Mouse (Mus musculus): ENCODE measurements around the gene Secisbp2. TPM values are rescaled to one million over a fixed set of nuclear protein-coding genes. Genes with fewer than 3 reads are reported as not detected.
A peak's percentile ranks its signal among the peaks of the same experiment; 100 is the strongest.

Gene Secisbp2
- 28.9 and 34.4 TPM in 2 replicates for polyA plus RNA-seq (2016; fragmentation: Nextera tagmentation; extraction: Ambion mirVana)

- peaks cover 32% of the 10 kb centered on the region for H3K36me3 ChIP-seq
- H3K9ac ChIP-seq, result peak within 1 kb of the TSS; percentile 74
- peak within 1 kb of the TSS; percentile 69 for H3K4me2 ChIP-seq (replicated peaks)
- WGBS, result under 1% methylated on average over 69 of the region's 69 CpGs
- H3K4me3 ChIP-seq, result peak within 1 kb of the TSS; percentile 71
- ATAC-seq (ENCODE audit: low FRiP score), result peak; percentile 97
- H3K4me1 ChIP-seq, result peaks cover 18% of the 10 kb centered on the region
- no peaks in the 10 kb centered on the region for H3K9me3 ChIP-seq (replicated peaks)
- no peaks in the 10 kb centered on the region for H3K27me3 ChIP-seq
- peak within 1 kb of the TSS; percentile 89 for H3K27ac ChIP-seq
Measured at GRCm38 (mm10) chr13:51651408-51652064, at the start of gene Secisbp2. Gene Secisbp2, plus strand, starts transcription at chr13:51651697.

GRCm38 (mm10) chr13:51602764-51603163 is 48.7 kb upstream of the Secisbp2 start:
- Histone ChIP-seq H3K4me3 (no peak overlapping the region), H3K27ac (no peak overlapping the region), H3K9ac (no peak overlapping the region), H3K27me3 (no peaks in the 10 kb centered on the region), H3K9me3 (replicated peaks) (no peaks in the 10 kb centered on the region), H3K4me1 (peaks cover 7% of the 10 kb centered on the region), H3K36me3 (no peaks in the 10 kb centered on the region), H3K4me2 (replicated peaks) (peak overlapping the region; percentile 39)
- 70% methylated on average over 8 of the region's 8 CpGs for WGBS
- ATAC-seq (ENCODE audit: low FRiP score), result 0 out of 2 replicates have a peak, but pooled peaks have one; percentile 26

GRCm38 (mm10) chr13:51603221-51603893 is 48.1 kb upstream of the Secisbp2 start:
- H3K9ac ChIP-seq, result no peak overlapping the region
- H3K9me3 ChIP-seq (replicated peaks), result no peaks in the 10 kb centered on the region
- H3K27ac ChIP-seq, result no peak overlapping the region
- peak overlapping the region; percentile 39 for H3K4me2 ChIP-seq (replicated peaks)
- ATAC-seq (ENCODE audit: low FRiP score), result peak; percentile 84
- H3K36me3 ChIP-seq, result no peaks in the 10 kb centered on the region
- H3K4me3 ChIP-seq, result no peak overlapping the region
- H3K27me3 ChIP-seq, result no peaks in the 10 kb centered on the region
- WGBS, result 27% methylated on average over 16 of the region's 16 CpGs
- H3K4me1 ChIP-seq, result peaks cover 7% of the 10 kb centered on the region

- no peak overlapping the region for H3K27ac ChIP-seq
- no peaks in the 10 kb centered on the region for H3K9me3 ChIP-seq (replicated peaks)
- H3K9ac ChIP-seq, result no peak overlapping the region
- no peak overlapping the region for H3K4me3 ChIP-seq
- H3K4me1 ChIP-seq, result peaks cover 7% of the 10 kb centered on the region
- peak; percentile 59 for ATAC-seq (ENCODE audit: low FRiP score)
- 42% methylated on average over 4 of the region's 4 CpGs for WGBS
- H3K27me3 ChIP-seq, result no peaks in the 10 kb centered on the region
- no peaks in the 10 kb centered on the region for H3K36me3 ChIP-seq
- peak overlapping the region; percentile 39 for H3K4me2 ChIP-seq (replicated peaks)
Measured at GRCm38 (mm10) chr13:51603894-51604244, 47.6 kb upstream of the Secisbp2 start.

- H3K4me1 ChIP-seq, result peaks cover 2% of the 10 kb centered on the region; the same call in 1 of the 2 replicates
- no peaks in the 10 kb centered on the region for H3K36me3 ChIP-seq
- H3K27ac ChIP-seq, result no peak overlapping the region
- 95% methylated on average over 7 of the region's 7 CpGs for WGBS
- no peak overlapping the region for H3K4me3 ChIP-seq
- H3K9me3 ChIP-seq (replicated peaks), result no peaks in the 10 kb centered on the region
- H3K9ac ChIP-seq, result no peak overlapping the region
- H3K27me3 ChIP-seq, result no peaks in the 10 kb centered on the region
- no peak overlapping the region for H3K4me2 ChIP-seq (replicated peaks)
- no peak for ATAC-seq (ENCODE audit: low FRiP score)
Measured at GRCm38 (mm10) chr13:51609231-51609630, 42.3 kb upstream of the Secisbp2 start.

- H3K4me3 ChIP-seq, result no peak overlapping the region
- ATAC-seq (ENCODE audit: low FRiP score), result no peak
- 31% methylated on average over 9 of the region's 9 CpGs for WGBS
- no peaks in the 10 kb centered on the region; the same call in 1 of the 2 replicates for H3K27me3 ChIP-seq
- no peaks in the 10 kb centered on the region for H3K36me3 ChIP-seq
- no peak overlapping the region for H3K4me2 ChIP-seq (replicated peaks)
- no peaks in the 10 kb centered on the region for H3K9me3 ChIP-seq (replicated peaks)
- peaks cover 3% of the 10 kb centered on the region; the same call in 1 of the 2 replicates for H3K4me1 ChIP-seq
- H3K9ac ChIP-seq, result no peak overlapping the region
- no peak overlapping the region for H3K27ac ChIP-seq
Measured at GRCm38 (mm10) chr13:51611060-51611459, 40.4 kb upstream of the Secisbp2 start.

- 51% methylated on average over 5 of the region's 5 CpGs for WGBS
- Histone ChIP-seq H3K27ac (no peak overlapping the region), H3K9ac (no peak overlapping the region), H3K9me3 (replicated peaks) (no peaks in the 10 kb centered on the region), H3K4me2 (replicated peaks) (no peak overlapping the region), H3K4me3 (no peak overlapping the region), H3K36me3 (no peaks in the 10 kb centered on the region), H3K4me1 (peaks cover 7% of the 10 kb centered on the region), H3K27me3 (no peaks in the 10 kb centered on the region; the same call in 1 of the 2 replicates)
- ATAC-seq (ENCODE audit: low FRiP score), result no peak
Measured at GRCm38 (mm10) chr13:51611500-51611899, 40.0 kb upstream of the Secisbp2 start.

GRCm38 (mm10) chr13:51615815-51616214 is 35.7 kb upstream of the Secisbp2 start:
- H3K27me3 ChIP-seq, result no peaks in the 10 kb centered on the region; the same call in 1 of the 2 replicates
- 66% methylated on average over 10 of the region's 10 CpGs for whole genome bisulfite sequencing
- no peaks in the 10 kb centered on the region for H3K9me3 ChIP-seq (replicated peaks)
- no peak overlapping the region for H3K4me2 ChIP-seq (replicated peaks)
- peaks cover 20% of the 10 kb centered on the region for H3K4me1 ChIP-seq
- H3K27ac ChIP-seq, result no peak overlapping the region
- H3K36me3 ChIP-seq, result no peaks in the 10 kb centered on the region
- ATAC-seq (ENCODE audit: low FRiP score), result 0 out of 2 replicates have a peak, but pooled peaks have one; percentile 52
- no peak overlapping the region for H3K4me3 ChIP-seq
- no peak overlapping the region for H3K9ac ChIP-seq

- Histone ChIP-seq H3K4me2 (replicated peaks) (peak overlapping the region; percentile 8; the same call in 1 of the 2 replicates), H3K9me3 (replicated peaks) (no peaks in the 10 kb centered on the region), H3K9ac (no peak overlapping the region), H3K27me3 (no peaks in the 10 kb centered on the region; the same call in 1 of the 2 replicates), H3K27ac (no peak overlapping the region), H3K4me3 (no peak overlapping the region), H3K36me3 (no peaks in the 10 kb centered on the region), H3K4me1 (peaks cover 18% of the 10 kb centered on the region)
- WGBS, result 9% methylated on average over 12 of the region's 12 CpGs
- ATAC-seq (ENCODE audit: low FRiP score), result peak; percentile 63
Measured at GRCm38 (mm10) chr13:51616417-51617044, 35.0 kb upstream of the Secisbp2 start.

GRCm38 (mm10) chr13:51617306-51617705 is 34.2 kb upstream of the Secisbp2 start:
- 66% methylated on average over 1 of the region's 1 CpGs for WGBS

GRCm38 (mm10) chr13:51617861-51618260 is 33.6 kb upstream of the Secisbp2 start:
- 0 out of 2 replicates have a peak overlapping the region, but pooled peaks have one; percentile 2 for H3K4me2 ChIP-seq (replicated peaks)
- H3K27ac ChIP-seq, result no peak overlapping the region
- no peak overlapping the region for H3K4me3 ChIP-seq
- H3K4me1 ChIP-seq, result peaks cover 18% of the 10 kb centered on the region
- WGBS, result 16% methylated on average over 6 of the region's 6 CpGs
- H3K9ac ChIP-seq, result no peak overlapping the region
- H3K27me3 ChIP-seq, result no peaks in the 10 kb centered on the region; the same call in 1 of the 2 replicates
- no peaks in the 10 kb centered on the region for H3K9me3 ChIP-seq (replicated peaks)
- ATAC-seq (ENCODE audit: low FRiP score), result no peak; the same call in 1 of the 2 replicates
- H3K36me3 ChIP-seq, result no peaks in the 10 kb centered on the region

More at GRCm38 (mm10) chr13:51617306-51617705, 34.2 kb upstream of the Secisbp2 start:
- H3K4me3 ChIP-seq, result no peak overlapping the region
- no peak overlapping the region for H3K27ac ChIP-seq
- H3K4me1 ChIP-seq, result peaks cover 18% of the 10 kb centered on the region
- no peaks in the 10 kb centered on the region for H3K36me3 ChIP-seq
- H3K4me2 ChIP-seq (replicated peaks), result no peak overlapping the region
- ATAC-seq (ENCODE audit: low FRiP score), result no peak
- H3K9me3 ChIP-seq (replicated peaks), result no peaks in the 10 kb centered on the region
- no peaks in the 10 kb centered on the region; the same call in 1 of the 2 replicates for H3K27me3 ChIP-seq
- H3K9ac ChIP-seq, result no peak overlapping the region

GRCm38 (mm10) chr13:51618602-51619001 is 32.9 kb upstream of the Secisbp2 start:
- Histone ChIP-seq H3K4me2 (replicated peaks) (peak overlapping the region; percentile 19; the same call in 1 of the 2 replicates), H3K27ac (no peak overlapping the region), H3K9ac (no peak overlapping the region), H3K4me3 (no peak overlapping the region), H3K4me1 (peaks cover 18% of the 10 kb centered on the region), H3K9me3 (replicated peaks) (no peaks in the 10 kb centered on the region), H3K27me3 (no peaks in the 10 kb centered on the region; the same call in 1 of the 2 replicates), H3K36me3 (no peaks in the 10 kb centered on the region)
- ATAC-seq (ENCODE audit: low FRiP score), result 0 out of 2 replicates have a peak, but pooled peaks have one; percentile 43
- 9% methylated on average over 9 of the region's 9 CpGs for WGBS

Data from hindbrain, embryonic 12.5 days (tissue).